Mouse (Mus musculus) liver, postnatal 0 days (tissue): Measurements from ENCODE around the gene Ky.

ENCODE experiments used
- CTCF ChIP-seq: sonication (generic); IDR thresholded peaks from 2 replicates; pipeline ENCODE4 v1.5.1; 2016; ENCODE audit warnings: antibody characterized with exemption, low read depth
- EP300 ChIP-seq: IDR thresholded peaks from 2 replicates; pipeline ENCODE4 v1.6.1; 2016; ENCODE audit warnings: antibody characterized with exemption, low read depth, mild to moderate bottlenecking

DNA sequence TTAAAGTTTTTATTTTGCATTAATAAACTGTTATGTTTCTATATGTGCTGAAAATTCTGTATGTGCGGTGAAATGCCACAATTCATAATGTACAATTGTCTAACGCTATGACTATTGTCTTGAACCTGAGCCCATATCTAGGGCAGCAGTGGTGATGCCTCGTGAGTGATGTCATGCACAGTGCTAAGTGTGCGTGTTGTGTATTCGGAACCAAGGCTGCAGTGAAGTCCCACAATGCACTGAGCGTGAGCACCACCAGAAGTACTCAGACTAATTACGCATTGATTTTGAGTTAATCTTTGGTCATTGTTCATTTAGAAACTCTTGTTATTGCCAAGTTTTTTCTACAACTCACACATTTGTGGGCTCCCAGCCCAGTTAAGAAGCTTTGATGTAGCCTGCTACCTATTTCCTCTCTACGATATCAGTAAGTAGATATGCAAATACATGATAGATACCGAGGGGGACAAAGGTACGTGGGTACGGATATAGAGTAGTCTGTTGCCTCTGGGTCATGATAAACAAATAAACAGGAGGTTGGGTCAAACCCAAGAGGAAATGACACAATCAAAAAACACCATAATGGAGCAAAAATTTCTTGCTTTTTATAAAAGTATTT lies 3.4 kb upstream of the Ky start:
- TF ChIP-seq EP300: no peak
- TF ChIP-seq CTCF: no peak
